Mouse (Mus musculus) bone marrow, adult 2 months (tissue): Measurements from ENCODE around the gene Rasef.
"Not testable (repeated sequence)": the region's sequence is repeated elsewhere in the genome, so short reads cannot be mapped to it uniquely, and the experiment has no call there.

Experiments used
- CTCF ChIP-seq: fragments of 200-500 bp; IDR thresholded peaks from 2 replicates; pipeline ENCODE4 v1.5.1; 2011; ENCODE audit warnings: low read length, control low read depth; ENCODE audit not compliant: control insufficient read depth, insufficient read depth
- POLR2A ChIP-seq: fragments of 200-500 bp; IDR thresholded peaks from 2 replicates; pipeline ENCODE4 v1.6.1; 2011; ENCODE audit warnings: low read depth, mild to moderate bottlenecking, control low read depth, low read length, borderline replicate concordance; ENCODE audit not compliant: control insufficient read depth

- not testable (repeated sequence) for TF ChIP-seq CTCF, POLR2A
Measured at GRCm38 (mm10) chr4:73683216-73683615, 107.6 kb downstream of the Rasef start, which contains the start of gene Gm428.
